Mouse (Mus musculus) kidney, postnatal 14 days (tissue): Measurements from ENCODE around the gene Arhgap8.

Experiments
- DNase-seq: peaks from one replicate; pipeline ENCODE4 v3.0.0; 2022; ENCODE audit warnings: mixed read lengths

Arhgap8 gene

GRCm38 (mm10) chr15:84719791-84720190, at the start of gene Arhgap8:
Gene Arhgap8 (plus strand): TSS chr15:84720052.
- peak; percentile 78 for DNase-seq

GRCm38 (mm10) chr15:84670657-84671055, 49.2 kb upstream of the Arhgap8 start:
- no peak for DNase-seq

- peak; percentile 85 for DNase-seq
Observed at GRCm38 (mm10) chr15:84671401-84672307, 48.2 kb upstream of the Arhgap8 start.

- peak; percentile 71 for DNase-seq
Observed at GRCm38 (mm10) chr15:84672308-84672615, 47.6 kb upstream of the Arhgap8 start.

- DNase-seq: peak; percentile 88
Observed at GRCm38 (mm10) chr15:84672616-84673015, 47.2 kb upstream of the Arhgap8 start.

GRCm38 (mm10) chr15:84674329-84675067, 45.4 kb upstream of the Arhgap8 start:
- no peak for DNase-seq

GRCm38 (mm10) chr15:84675317-84675716, 44.5 kb upstream of the Arhgap8 start:
- DNase-seq: peak; percentile 65

GRCm38 (mm10) chr15:84677943-84678342, 41.9 kb upstream of the Arhgap8 start:
- no peak for DNase-seq

- no peak for DNase-seq
Observed at GRCm38 (mm10) chr15:84679090-84679489, 40.8 kb upstream of the Arhgap8 start.

- no peak for DNase-seq
Observed at GRCm38 (mm10) chr15:84679794-84680193, 40.1 kb upstream of the Arhgap8 start.

GRCm38 (mm10) chr15:84680545-84681454, 39.1 kb upstream of the Arhgap8 start:
- peak; percentile 94 for DNase-seq

- peak; percentile 84 for DNase-seq
Observed at GRCm38 (mm10) chr15:84681455-84682193, 38.2 kb upstream of the Arhgap8 start.

GRCm38 (mm10) chr15:84682206-84682605, 37.6 kb upstream of the Arhgap8 start:
- DNase-seq: no peak

- no peak for DNase-seq
Observed at GRCm38 (mm10) chr15:84682821-84683220, 37.0 kb upstream of the Arhgap8 start.

- no peak for DNase-seq
Observed at GRCm38 (mm10) chr15:84684520-84684919, 35.3 kb upstream of the Arhgap8 start.

- DNase-seq: no peak
Observed at GRCm38 (mm10) chr15:84685417-84685816, 34.4 kb upstream of the Arhgap8 start.

GRCm38 (mm10) chr15:84687904-84688303, 31.9 kb upstream of the Arhgap8 start:
- DNase-seq: no peak

- DNase-seq: no peak
Observed at GRCm38 (mm10) chr15:84689356-84689755, 30.5 kb upstream of the Arhgap8 start.

GRCm38 (mm10) chr15:84691513-84691912, 28.3 kb upstream of the Arhgap8 start:
- DNase-seq: no peak

GRCm38 (mm10) chr15:84692645-84693044, 27.2 kb upstream of the Arhgap8 start:
- no peak for DNase-seq

GRCm38 (mm10) chr15:84696021-84696420, 23.8 kb upstream of the Arhgap8 start:
- DNase-seq: peak; percentile 82

GRCm38 (mm10) chr15:84697611-84698011, 22.2 kb upstream of the Arhgap8 start:
- DNase-seq: peak; percentile 69
